Mouse (Mus musculus): ENCODE data around the gene Ctla4.
A peak's percentile ranks its signal among the peaks of the same experiment; 100 is the strongest.

Gene Ctla4

DNA sequence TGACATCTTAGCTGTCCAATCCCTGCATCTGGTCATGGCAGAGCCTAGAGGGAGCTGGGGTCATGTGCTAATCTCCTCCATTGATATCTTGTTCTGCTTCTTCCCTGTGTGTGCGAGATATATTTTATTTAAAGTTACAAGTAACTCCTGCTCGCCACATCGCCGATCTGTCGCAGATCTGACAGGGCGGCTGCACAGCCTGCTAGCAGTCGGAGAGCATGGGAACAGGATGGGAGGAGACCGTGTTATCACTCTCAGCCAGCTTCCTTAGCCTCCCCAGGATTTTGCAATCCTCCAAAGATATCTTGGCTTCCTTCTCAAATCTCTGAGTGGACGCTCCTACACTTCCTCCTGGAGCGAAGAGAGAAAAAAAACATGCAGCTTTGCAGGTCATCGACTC is 73.7 kb downstream of the Ctla4 start:
- DNase-seq (ENCODE audit: low read depth, low spot score), result no peak

DNA sequence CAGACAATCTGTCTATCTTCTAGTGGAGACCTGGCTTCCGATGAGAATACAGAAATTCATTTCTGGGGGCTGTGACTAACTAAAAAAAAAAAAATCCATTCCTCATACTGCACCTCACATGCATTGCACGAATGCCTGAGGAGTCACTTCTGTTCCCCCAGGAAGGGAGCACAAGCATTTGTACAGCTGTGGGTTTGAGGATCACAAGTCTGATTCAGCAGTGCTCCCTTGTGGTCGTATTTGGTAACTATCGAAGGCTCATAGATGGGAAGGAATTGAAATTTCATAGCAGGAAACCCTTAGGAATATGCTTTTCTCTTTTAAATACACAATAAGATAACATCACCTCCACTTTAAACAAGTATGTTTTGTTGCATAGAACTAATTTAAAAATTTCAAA is 74.3 kb downstream of the Ctla4 start:
- DNase-seq (ENCODE audit: low read depth, low spot score), result peak; percentile 57

DNA sequence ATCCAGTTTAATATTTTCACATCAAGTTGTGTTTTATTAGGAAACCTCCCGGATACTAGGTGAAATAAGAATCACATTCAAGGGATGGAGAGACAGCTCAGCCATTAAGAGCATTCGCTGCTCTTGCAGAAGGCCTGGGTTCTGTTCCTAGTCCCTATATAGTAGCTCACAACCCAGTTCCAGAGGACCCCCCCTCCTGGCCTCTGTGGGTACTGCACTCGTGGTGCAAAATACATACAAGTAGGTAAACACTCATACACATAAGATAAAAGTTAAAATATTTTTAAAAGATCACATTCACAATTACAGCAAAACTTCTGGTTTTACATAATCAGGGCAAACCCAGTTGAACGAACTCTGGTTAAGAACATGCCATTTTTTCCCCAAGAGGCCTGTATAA is 75.3 kb downstream of the Ctla4 start:
- no peak for DNase-seq (ENCODE audit: low read depth, low spot score)

Data from brain, embryonic 18.5 days (tissue).